Comparison of ENCODE assay signal across 9 mouse cellular contexts in genomic region chr13:46634133-46634488, GRCm38 (mm10). TPM values are rescaled to one million over a fixed set of nuclear protein-coding genes. Genes with fewer than 3 reads are reported as not detected.
DNase-seq lines count a peak whose midpoint lies in the region; ATAC-seq lines count a peak whose summit lies in the region.
"Had no signal": no experiment of that assay in that cellular context is flagged by ENCODE, and none has a peak within 500 bp of the region (broad histone marks: within the 10 kb centered on the region; RNA-seq: fewer than 3 reads in every experiment).

No protein-coding gene starts in this region.

- H3K27ac ChIP-seq in liver, embryonic 11.5 days (ENCODE audit: low read depth, low read length): no peak overlapping the region
- no peak overlapping the region for H3K27ac ChIP-seq in embryonic facial prominence, embryonic 14.5 days (replicated peaks; ENCODE audit: low read depth, low read length)
- 0 out of 2 replicates have a peak overlapping the region, but pooled peaks have one; percentile 9 for H3K27ac ChIP-seq in limb, embryonic 10.5 days
- peak overlapping the region; percentile 58 for H3K27ac ChIP-seq in neural tube, embryonic 14.5 days (ENCODE audit: low read depth, low read length)
- H3K27ac ChIP-seq in intestine, embryonic 15.5 days: no peak overlapping the region
- H3K27ac ChIP-seq: liver, embryonic 14.5 days had no signal

- no peak overlapping the region for H3K9ac ChIP-seq in liver, embryonic 11.5 days (ENCODE audit: low read depth, low read length)
- H3K9ac ChIP-seq in embryonic facial prominence, embryonic 14.5 days (ENCODE audit: low read depth, low read length): no peak overlapping the region
- no peak overlapping the region for H3K9ac ChIP-seq in neural tube, embryonic 14.5 days (replicated peaks; ENCODE audit: low read depth, low read length)
- H3K9ac ChIP-seq in intestine, embryonic 15.5 days: no peak overlapping the region
- H3K9ac ChIP-seq: liver, embryonic 14.5 days had no signal

- H3K9me3 ChIP-seq in liver, embryonic 11.5 days (ENCODE audit: control insufficient read depth, low read length): no peaks in the 10 kb centered on the region
- H3K9me3 ChIP-seq in embryonic facial prominence, embryonic 14.5 days (ENCODE audit: control insufficient read depth, low read length): no peaks in the 10 kb centered on the region
- H3K9me3 ChIP-seq in limb, embryonic 10.5 days (replicated peaks): no peaks in the 10 kb centered on the region
- H3K9me3 ChIP-seq in neural tube, embryonic 14.5 days (ENCODE audit: control insufficient read depth, low read length): no peaks in the 10 kb centered on the region
- no peaks in the 10 kb centered on the region for H3K9me3 ChIP-seq in intestine, embryonic 15.5 days

- no peak overlapping the region for H3K4me3 ChIP-seq in liver, embryonic 11.5 days (ENCODE audit: low read depth, low read length)
- no peak overlapping the region for H3K4me3 ChIP-seq in embryonic facial prominence, embryonic 14.5 days (ENCODE audit: low read depth, low read length)
- H3K4me3 ChIP-seq in limb, embryonic 10.5 days: peak overlapping the region; percentile 13; the same call in 1 of the 2 replicates
- H3K4me3 ChIP-seq in neural tube, embryonic 14.5 days (ENCODE audit: low read depth, low read length): no peak overlapping the region
- H3K4me3 ChIP-seq in intestine, embryonic 15.5 days (replicated peaks): no peak overlapping the region

- peaks cover 5% of the 10 kb centered on the region for H3K4me1 ChIP-seq in liver, embryonic 11.5 days (replicated peaks; ENCODE audit: control insufficient read depth, insufficient read depth, low read length)
- H3K4me1 ChIP-seq in embryonic facial prominence, embryonic 14.5 days (ENCODE audit: control insufficient read depth, insufficient read depth, low read length): peaks cover 8% of the 10 kb centered on the region; the same call in 1 of the 2 replicates
- peaks cover 15% of the 10 kb centered on the region for H3K4me1 ChIP-seq in limb, embryonic 10.5 days
- H3K4me1 ChIP-seq in neural tube, embryonic 14.5 days (ENCODE audit: control insufficient read depth, insufficient read depth, low read length): peaks cover 4% of the 10 kb centered on the region; the same call in 1 of the 2 replicates
- H3K4me1 ChIP-seq in intestine, embryonic 15.5 days (replicated peaks): no peaks in the 10 kb centered on the region

- 38% methylated on average over 6 of the region's 6 CpGs for WGBS in liver, embryonic 11.5 days
- WGBS in embryonic facial prominence, embryonic 14.5 days: 39% methylated on average over 6 of the region's 6 CpGs
- WGBS in limb, embryonic 10.5 days: 68% methylated on average over 6 of the region's 6 CpGs
- 23% methylated on average over 6 of the region's 6 CpGs for WGBS in neural tube, embryonic 14.5 days
- 58% methylated on average over 6 of the region's 6 CpGs for WGBS in intestine, embryonic 15.5 days

- ATAC-seq in liver, embryonic 11.5 days (replicated peaks; ENCODE audit: low FRiP score): no peak
- ATAC-seq in embryonic facial prominence, embryonic 14.5 days (ENCODE audit: low read depth): no peak
- ATAC-seq in neural tube, embryonic 14.5 days (ENCODE audit: low read depth): peak; percentile 79
- no peak for ATAC-seq in intestine, embryonic 15.5 days

- peak; percentile 40 for DNase-seq in liver
- no peak for DNase-seq in liver, embryonic 11.5 days (ENCODE audit: low spot score)
- DNase-seq in embryonic facial prominence, embryonic 14.5 days (ENCODE audit: low spot score): no peak
- DNase-seq in limb, embryonic 10.5 days (ENCODE audit: low spot score): no peak
- DNase-seq in urinary bladder, postnatal 10 days (ENCODE audit: low spot score): no peak
- no peak for DNase-seq in kidney, postnatal 14 days

- H3K36me3 ChIP-seq in liver, embryonic 11.5 days (ENCODE audit: control insufficient read depth, insufficient read depth, low read length): no peaks in the 10 kb centered on the region
- no peaks in the 10 kb centered on the region for H3K36me3 ChIP-seq in embryonic facial prominence, embryonic 14.5 days (ENCODE audit: control insufficient read depth, insufficient read depth, low read length)
- no peaks in the 10 kb centered on the region for H3K36me3 ChIP-seq in limb, embryonic 10.5 days
- no peaks in the 10 kb centered on the region for H3K36me3 ChIP-seq in neural tube, embryonic 14.5 days (ENCODE audit: control insufficient read depth, insufficient read depth, low read length)
- H3K36me3 ChIP-seq in intestine, embryonic 15.5 days: no peaks in the 10 kb centered on the region

- no peak overlapping the region; the same call in 1 of the 2 replicates for H3K4me2 ChIP-seq in liver, embryonic 11.5 days
- H3K4me2 ChIP-seq in embryonic facial prominence, embryonic 14.5 days (ENCODE audit: low read depth, low read length): peak overlapping the region; percentile 41
- peak overlapping the region; percentile 40 for H3K4me2 ChIP-seq in neural tube, embryonic 14.5 days (ENCODE audit: low read depth, low read length)
- no peak overlapping the region for H3K4me2 ChIP-seq in intestine, embryonic 15.5 days (replicated peaks)

- no peaks in the 10 kb centered on the region for H3K27me3 ChIP-seq in liver, embryonic 11.5 days (replicated peaks; ENCODE audit: control insufficient read depth, insufficient read depth, low read length)
- H3K27me3 ChIP-seq in embryonic facial prominence, embryonic 14.5 days (replicated peaks; ENCODE audit: control insufficient read depth, insufficient read depth, low read length): no peaks in the 10 kb centered on the region
- H3K27me3 ChIP-seq in limb, embryonic 10.5 days (ENCODE audit: low read depth, poor library complexity, severe bottlenecking): no peaks in the 10 kb centered on the region
- no peaks in the 10 kb centered on the region for H3K27me3 ChIP-seq in neural tube, embryonic 14.5 days (ENCODE audit: control insufficient read depth, insufficient read depth, low read length)
- H3K27me3 ChIP-seq in intestine, embryonic 15.5 days (replicated peaks): no peaks in the 10 kb centered on the region

RNA-seq across cellular contexts. Expression of gene Fam8a1, which starts 35.2 kb away (rescaled TPM):
- 5.0 and 5.6 TPM in 2 replicates for polyA plus RNA-seq in liver, embryonic 11.5 days (2014; fragmentation: Nextera tagmentation; extraction: Ambion mirVana)
- polyA plus RNA-seq in embryonic facial prominence, embryonic 14.5 days (2014; fragmentation: Nextera tagmentation; extraction: Ambion mirVana): 13.3 and 14.6 TPM in 2 replicates
- 6.2 and 8.7 TPM in 2 replicates for polyA plus RNA-seq in limb, embryonic 10.5 days (2016; fragmentation: Nextera tagmentation; extraction: Ambion mirVana)
- 14.7 and 14.9 TPM in 2 replicates for polyA plus RNA-seq in neural tube, embryonic 14.5 days (2014; fragmentation: Nextera tagmentation; extraction: Ambion mirVana)
- 9.4 and 9.9 TPM in 2 replicates for polyA plus RNA-seq in intestine, embryonic 15.5 days (2015; fragmentation: Nextera tagmentation; extraction: Ambion mirVana)

Comparison
In these comparisons a context has a peak if more than half of its experiments do, and no peak if none do; other contexts are left out.
1. H3K27ac ChIP-seq: peak in limb, embryonic 10.5 days (single experiment) and neural tube, embryonic 14.5 days (single experiment); none in liver, embryonic 11.5 days (single experiment), embryonic facial prominence, embryonic 14.5 days (single experiment) and intestine, embryonic 15.5 days (single experiment).
2. H3K4me2 ChIP-seq: peak in embryonic facial prominence, embryonic 14.5 days (single experiment) and neural tube, embryonic 14.5 days (single experiment); none in liver, embryonic 11.5 days (single experiment) and intestine, embryonic 15.5 days (single experiment).